Mouse (Mus musculus): Measurements from ENCODE around the gene Arhgap21. TPM values are rescaled to one million over a fixed set of nuclear protein-coding genes. Genes with fewer than 3 reads are reported as not detected.

Arhgap21 gene
- 1 to 10 TPM; 1.2 to 2.2 (median 1.3) TPM for polyA plus RNA-seq (2017; shearing (Covaris generic))

GRCm38 (mm10) chr2:20968441-20969200 lies at the start of gene Arhgap21:
Gene Arhgap21 (minus strand): TSS chr2:20968881.
- ATAC-seq = peak; percentile 19

GRCm38 (mm10) chr2:21016589-21016988 lies 47.9 kb upstream of the Arhgap21 start:
- ATAC-seq = no peak

GRCm38 (mm10) chr2:21010806-21011397 lies 42.2 kb upstream of the Arhgap21 start:
- no peak for ATAC-seq

- no peak for ATAC-seq
Observed at GRCm38 (mm10) chr2:21010219-21010618, 41.5 kb upstream of the Arhgap21 start.

GRCm38 (mm10) chr2:21009258-21010140 lies 40.8 kb upstream of the Arhgap21 start:
- no peak for ATAC-seq

- no peak for ATAC-seq
Observed at GRCm38 (mm10) chr2:21002538-21002937, 33.9 kb upstream of the Arhgap21 start.

GRCm38 (mm10) chr2:21001156-21001555 lies 32.5 kb upstream of the Arhgap21 start:
- no peak for ATAC-seq

- no peak for ATAC-seq
Observed at GRCm38 (mm10) chr2:20995547-20995946, 26.9 kb upstream of the Arhgap21 start.

- ATAC-seq = no peak
Observed at GRCm38 (mm10) chr2:20991508-20991907, 22.8 kb upstream of the Arhgap21 start.

- no peak for ATAC-seq
Observed at GRCm38 (mm10) chr2:20990907-20991306, 22.2 kb upstream of the Arhgap21 start.

- ATAC-seq = no peak
Observed at GRCm38 (mm10) chr2:20990056-20990455, 21.4 kb upstream of the Arhgap21 start.

- no peak for ATAC-seq
Observed at GRCm38 (mm10) chr2:20987822-20988221, 19.1 kb upstream of the Arhgap21 start.

GRCm38 (mm10) chr2:20978726-20979125 lies 10.0 kb upstream of the Arhgap21 start:
- ATAC-seq = no peak

- no peak for ATAC-seq
Observed at GRCm38 (mm10) chr2:20977051-20977450, 8.4 kb upstream of the Arhgap21 start.

GRCm38 (mm10) chr2:20973513-20973912 lies 4.8 kb upstream of the Arhgap21 start:
- ATAC-seq = no peak

- ATAC-seq = no peak
Observed at GRCm38 (mm10) chr2:20972180-20972579, 3.5 kb upstream of the Arhgap21 start.

- no peak for ATAC-seq
Observed at GRCm38 (mm10) chr2:20971628-20972027, 2.9 kb upstream of the Arhgap21 start.

- ATAC-seq = peak; percentile 82
Observed at GRCm38 (mm10) chr2:20969201-20970200, 820 bp upstream of the Arhgap21 start.

- no peak for ATAC-seq
Observed at GRCm38 (mm10) chr2:20967646-20968351, 882 bp downstream of the Arhgap21 start.

- no peak for ATAC-seq
Observed at GRCm38 (mm10) chr2:20967101-20967645, 1.5 kb downstream of the Arhgap21 start.
